Mouse (Mus musculus): ENCODE data around the gene Abca5. TPM values are rescaled to one million over a fixed set of nuclear protein-coding genes. Genes with fewer than 3 reads are reported as not detected.
A peak's percentile ranks its signal among the peaks of the same experiment; 100 is the strongest.

The Abca5 gene
- polyA plus RNA-seq, 1 experiment, result 0.24 TPM

GRCm38 (mm10) chr11:110354261-110354660 lies 16.7 kb upstream of the Abca5 start:
- WGBS, result 89% methylated on average over 9 of the region's 9 CpGs
- Histone ChIP-seq H3K4me3 (ENCODE audit: control insufficient read depth, insufficient read depth, low read length) (no peak overlapping the region), H3K4me1 (replicated peaks; ENCODE audit: control insufficient read depth, insufficient read depth, low read length) (no peaks in the 10 kb centered on the region), H3K27ac (ENCODE audit: control insufficient read depth, insufficient read depth, low read length) (no peak overlapping the region), H3K36me3 (ENCODE audit: control insufficient read depth, insufficient read depth, low read length) (no peaks in the 10 kb centered on the region), H3K27me3 (ENCODE audit: control insufficient read depth, insufficient read depth, low read length) (no peaks in the 10 kb centered on the region)
- DNase-seq, result no peak
- TF ChIP-seq POLR2A (IDR thresholded peaks at IDR 0.05; ENCODE audit: control insufficient read depth, extremely low read depth, insufficient read depth, low read length, poor library complexity), result no peak
- TF ChIP-seq CTCF (IDR thresholded peaks at IDR 0.05; ENCODE audit: borderline replicate concordance, control insufficient read depth, extremely low read depth, insufficient read depth, low read length, poor library complexity), result no peak

- 87% methylated on average over 2 of the region's 2 CpGs for WGBS
- H3K27me3 ChIP-seq (ENCODE audit: control insufficient read depth, insufficient read depth, low read length), result no peaks in the 10 kb centered on the region
- no peak overlapping the region for H3K27ac ChIP-seq (ENCODE audit: control insufficient read depth, insufficient read depth, low read length)
- no peak for DNase-seq
- no peaks in the 10 kb centered on the region for H3K36me3 ChIP-seq (ENCODE audit: control insufficient read depth, insufficient read depth, low read length)
- no peak overlapping the region for H3K4me3 ChIP-seq (ENCODE audit: control insufficient read depth, insufficient read depth, low read length)
- TF ChIP-seq POLR2A (IDR thresholded peaks at IDR 0.05; ENCODE audit: control insufficient read depth, extremely low read depth, insufficient read depth, low read length, poor library complexity) (no peak), CTCF (IDR thresholded peaks at IDR 0.05; ENCODE audit: borderline replicate concordance, control insufficient read depth, extremely low read depth, insufficient read depth, low read length, poor library complexity) (no peak)
- H3K4me1 ChIP-seq (replicated peaks; ENCODE audit: control insufficient read depth, insufficient read depth, low read length), result no peaks in the 10 kb centered on the region
Observed at GRCm38 (mm10) chr11:110348170-110348569, 10.7 kb upstream of the Abca5 start.

- Histone ChIP-seq H3K4me3 (ENCODE audit: control insufficient read depth, insufficient read depth, low read length) (no peak overlapping the region), H3K27me3 (ENCODE audit: control insufficient read depth, insufficient read depth, low read length) (no peaks in the 10 kb centered on the region), H3K36me3 (ENCODE audit: control insufficient read depth, insufficient read depth, low read length) (no peaks in the 10 kb centered on the region), H3K27ac (ENCODE audit: control insufficient read depth, insufficient read depth, low read length) (no peak overlapping the region), H3K4me1 (replicated peaks; ENCODE audit: control insufficient read depth, insufficient read depth, low read length) (no peaks in the 10 kb centered on the region)
- WGBS, result 44% methylated on average over 6 of the region's 6 CpGs
- no peak for DNase-seq
- no peak for TF ChIP-seq CTCF (IDR thresholded peaks at IDR 0.05; ENCODE audit: borderline replicate concordance, control insufficient read depth, extremely low read depth, insufficient read depth, low read length, poor library complexity)
- no peak for TF ChIP-seq POLR2A (IDR thresholded peaks at IDR 0.05; ENCODE audit: control insufficient read depth, extremely low read depth, insufficient read depth, low read length, poor library complexity)
Observed at GRCm38 (mm10) chr11:110347768-110348167, 10.3 kb upstream of the Abca5 start.

GRCm38 (mm10) chr11:110336814-110337288 lies 665 bp downstream of the Abca5 start:
- no peak for DNase-seq
- Histone ChIP-seq H3K36me3 (ENCODE audit: control insufficient read depth, insufficient read depth, low read length) (no peaks in the 10 kb centered on the region), H3K4me1 (replicated peaks; ENCODE audit: control insufficient read depth, insufficient read depth, low read length) (peaks cover 6% of the 10 kb centered on the region; the same call in 1 of the 2 replicates), H3K27ac (ENCODE audit: control insufficient read depth, insufficient read depth, low read length) (no peak overlapping the region), H3K4me3 (ENCODE audit: control insufficient read depth, insufficient read depth, low read length) (peak overlapping the region; percentile 49), H3K27me3 (ENCODE audit: control insufficient read depth, insufficient read depth, low read length) (0 out of 2 replicates have a peak, but pooled peaks cover 4% of the 10 kb centered on the region)
- TF ChIP-seq CTCF (IDR thresholded peaks at IDR 0.05; ENCODE audit: borderline replicate concordance, control insufficient read depth, extremely low read depth, insufficient read depth, low read length, poor library complexity) (no peak), POLR2A (IDR thresholded peaks at IDR 0.05; ENCODE audit: control insufficient read depth, extremely low read depth, insufficient read depth, low read length, poor library complexity) (no peak)
- WGBS, result 3% methylated on average over 18 of the region's 18 CpGs

- TF ChIP-seq POLR2A (IDR thresholded peaks at IDR 0.05; ENCODE audit: control insufficient read depth, extremely low read depth, insufficient read depth, low read length, poor library complexity), result no peak
- TF ChIP-seq CTCF (IDR thresholded peaks at IDR 0.05; ENCODE audit: borderline replicate concordance, control insufficient read depth, extremely low read depth, insufficient read depth, low read length, poor library complexity), result no peak
- DNase-seq, result no peak
Observed at GRCm38 (mm10) chr11:110330093-110330492, 7.4 kb downstream of the Abca5 start.

GRCm38 (mm10) chr11:110322266-110322665 lies 15.2 kb downstream of the Abca5 start:
- no peak overlapping the region for H3K27ac ChIP-seq (ENCODE audit: control insufficient read depth, insufficient read depth, low read length)
- no peaks in the 10 kb centered on the region for H3K27me3 ChIP-seq (ENCODE audit: control insufficient read depth, insufficient read depth, low read length)
- H3K4me1 ChIP-seq (replicated peaks; ENCODE audit: control insufficient read depth, insufficient read depth, low read length), result no peaks in the 10 kb centered on the region
- WGBS, result 98% methylated on average over 8 of the region's 8 CpGs
- no peaks in the 10 kb centered on the region for H3K36me3 ChIP-seq (ENCODE audit: control insufficient read depth, insufficient read depth, low read length)
- TF ChIP-seq CTCF (IDR thresholded peaks at IDR 0.05; ENCODE audit: borderline replicate concordance, control insufficient read depth, extremely low read depth, insufficient read depth, low read length, poor library complexity), result no peak
- TF ChIP-seq POLR2A (IDR thresholded peaks at IDR 0.05; ENCODE audit: control insufficient read depth, extremely low read depth, insufficient read depth, low read length, poor library complexity), result no peak
- no peak overlapping the region for H3K4me3 ChIP-seq (ENCODE audit: control insufficient read depth, insufficient read depth, low read length)
- DNase-seq, result no peak

More at GRCm38 (mm10) chr11:110330093-110330492, 7.4 kb downstream of the Abca5 start:
- 71% methylated on average over 6 of the region's 6 CpGs for WGBS
- Histone ChIP-seq H3K4me3 (ENCODE audit: control insufficient read depth, insufficient read depth, low read length) (no peak overlapping the region), H3K4me1 (replicated peaks; ENCODE audit: control insufficient read depth, insufficient read depth, low read length) (no peaks in the 10 kb centered on the region), H3K27me3 (ENCODE audit: control insufficient read depth, insufficient read depth, low read length) (no peaks in the 10 kb centered on the region), H3K27ac (ENCODE audit: control insufficient read depth, insufficient read depth, low read length) (no peak overlapping the region), H3K36me3 (ENCODE audit: control insufficient read depth, insufficient read depth, low read length) (no peaks in the 10 kb centered on the region)
